Mouse (Mus musculus) intestine, postnatal 0 days (tissue): ENCODE measurements around the gene Cacna2d2. TPM values are rescaled to one million over a fixed set of nuclear protein-coding genes. Genes with fewer than 3 reads are reported as not detected.
A peak's percentile ranks its signal among the peaks of the same experiment; 100 is the strongest.

Source experiments
- ATAC-seq: fragments of 200-750 bp; cut with Nextera tagmentation; 2 replicates; pipeline ENCODE4 v1.8.0; 2017; ENCODE audit warnings: mild to moderate bottlenecking, moderate TSS enrichment, moderate library complexity
- H3K27ac ChIP-seq: fragments of 300-500 bp; sonication (generic); 2 replicates; pipeline ENCODE4 v1.5.1; 2014; ENCODE audit warnings: mild to moderate bottlenecking, low read depth, low read length, moderate library complexity
- H3K27me3 ChIP-seq: fragments of 300-500 bp; sonication (generic); replicated peaks from 2 replicates; pipeline ENCODE4 v1.6.1; 2014; ENCODE audit warnings: low read length, mixed read lengths; ENCODE audit not compliant: control insufficient read depth, insufficient read depth
- H3K36me3 ChIP-seq: fragments of 300-500 bp; sonication (generic); 2 replicates; pipeline ENCODE4 v1.6.1; 2014; ENCODE audit warnings: mild to moderate bottlenecking, moderate library complexity; ENCODE audit not compliant: control insufficient read depth, insufficient read depth
- H3K4me1 ChIP-seq: fragments of 300-500 bp; sonication (generic); replicated peaks from 2 replicates; pipeline ENCODE4 v1.6.1; 2014; ENCODE audit warnings: antibody characterized with exemption, low read length, mixed read lengths; ENCODE audit not compliant: control insufficient read depth, insufficient read depth
- H3K4me2 ChIP-seq: fragments of 300-500 bp; sonication (generic); replicated peaks from 2 replicates; pipeline ENCODE4 v1.6.1; 2014; ENCODE audit warnings: low read depth, mild to moderate bottlenecking, moderate library complexity
- H3K4me3 ChIP-seq: fragments of 300-500 bp; sonication (generic); 2 replicates; pipeline ENCODE4 v1.5.1; 2014; ENCODE audit warnings: low read depth, low read length
- H3K9ac ChIP-seq: fragments of 300-500 bp; sonication (generic); 2 replicates; pipeline ENCODE4 v1.6.1; 2014; ENCODE audit warnings: mild to moderate bottlenecking, low read depth, low read length
- H3K9me3 ChIP-seq: fragments of 300-500 bp; sonication (generic); 2 replicates; pipeline ENCODE4 v1.6.1; 2016; ENCODE audit warnings: mixed run types; ENCODE audit not compliant: control insufficient read depth
- CTCF ChIP-seq: sonication (generic); IDR thresholded peaks from 2 replicates; pipeline ENCODE4 v1.5.1; 2016; ENCODE audit warnings: low read depth, mild to moderate bottlenecking, control low read depth, antibody characterized with exemption, moderate library complexity
- WGBS: fragments of 180-500 bp; shearing (Covaris S2); extraction: QIAGEN DNeasy Blood & Tissue Kit; methylation state at CpG from one replicate; pipeline ENCODE4 v1.1.7; 2014; 5-methylcytosine and 5-hydroxymethylcytosine counted together
- polyA plus RNA-seq: library from polyadenylated mRNA; unstranded; fragments of >200 nt; fragmentation: Nextera tagmentation; extraction: Ambion mirVana; gene quantifications from 2 replicates; pipeline ENCODE4 v1.2.1, GENCODE M21; 2015

Gene Cacna2d2
- 0.14 and 0.22 TPM in 2 replicates for polyA plus RNA-seq

DNA sequence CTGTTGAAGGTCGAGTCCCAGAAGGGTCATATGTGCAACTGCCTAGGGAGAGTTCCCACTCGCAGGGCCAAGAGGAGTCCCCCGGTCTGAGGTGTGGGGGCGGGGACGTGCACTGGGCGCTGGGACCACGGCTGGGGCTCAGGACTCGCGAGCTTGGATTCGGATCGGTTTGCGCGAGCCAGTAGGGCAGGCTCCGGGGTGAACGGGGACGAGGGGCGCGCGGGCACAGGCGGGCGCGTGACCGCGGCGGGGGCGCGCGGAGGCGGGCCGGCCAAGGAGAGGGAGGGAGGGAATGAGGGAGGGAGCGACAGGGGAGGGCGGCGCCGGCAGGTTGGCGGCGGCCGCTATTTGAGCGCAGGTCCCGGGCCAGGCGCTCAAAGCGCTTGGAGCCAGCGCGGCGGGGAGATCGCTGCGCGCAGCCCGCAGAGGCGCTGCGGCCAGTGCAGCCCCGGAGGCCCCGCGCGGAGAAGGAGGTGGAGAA, at the start of gene Cacna2d2:
TSS of gene Cacna2d2 (plus strand) at position 122 of the 481 bp plus-strand sequence.
- Histone ChIP-seq H3K9ac (no peak within 1 kb of the TSS), H3K27me3 (peaks cover 61% of the 10 kb centered on the region), H3K4me3 (peak within 1 kb of the TSS; percentile 54), H3K4me1 (no peaks in the 10 kb centered on the region), H3K27ac (no peak within 1 kb of the TSS), H3K9me3 (no peaks in the 10 kb centered on the region), H3K4me2 (peak within 1 kb of the TSS; percentile 94), H3K36me3 (no peaks in the 10 kb centered on the region)
- peak; percentile 57; the same call in 1 of the 2 replicates for ATAC-seq
- TF ChIP-seq CTCF = no peak
- under 1% methylated on average over 39 of the region's 54 CpGs for WGBS

DNA sequence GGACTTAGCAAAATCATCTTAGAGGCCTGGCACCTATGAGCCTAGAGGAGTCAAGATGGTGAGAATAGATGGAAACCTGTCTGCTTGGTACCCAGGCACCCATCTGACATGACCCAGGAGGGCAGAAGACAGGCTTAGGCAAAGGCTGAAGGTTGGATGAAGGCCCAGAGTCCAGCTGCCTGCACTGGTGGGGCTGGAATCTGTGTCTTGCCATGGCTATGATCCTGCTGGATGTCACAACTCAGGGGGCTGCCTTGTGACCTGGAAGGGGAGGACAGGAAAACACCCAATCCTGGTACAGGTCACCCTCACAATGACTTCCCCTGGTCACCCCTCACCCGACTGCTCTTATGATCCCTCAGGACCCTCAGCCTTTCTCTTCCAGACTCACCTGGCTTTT, 44.6 kb upstream of the Cacna2d2 start:
- Histone ChIP-seq H3K4me2 (no peak overlapping the region), H3K36me3 (no peaks in the 10 kb centered on the region), H3K27ac (no peak overlapping the region), H3K9me3 (no peaks in the 10 kb centered on the region), H3K27me3 (peaks cover 4% of the 10 kb centered on the region; the same call in 1 of the 2 replicates), H3K9ac (no peak overlapping the region), H3K4me3 (no peak overlapping the region), H3K4me1 (no peaks in the 10 kb centered on the region)
- 77% methylated on average over 1 of the region's 1 CpGs for WGBS
- TF ChIP-seq CTCF = no peak
- no peak for ATAC-seq

- H3K4me1 ChIP-seq = no peaks in the 10 kb centered on the region
- ATAC-seq = no peak
These were observed 43.3 kb upstream of the Cacna2d2 start for GRCm38 (mm10) chr9:107355870-107356765.

DNA sequence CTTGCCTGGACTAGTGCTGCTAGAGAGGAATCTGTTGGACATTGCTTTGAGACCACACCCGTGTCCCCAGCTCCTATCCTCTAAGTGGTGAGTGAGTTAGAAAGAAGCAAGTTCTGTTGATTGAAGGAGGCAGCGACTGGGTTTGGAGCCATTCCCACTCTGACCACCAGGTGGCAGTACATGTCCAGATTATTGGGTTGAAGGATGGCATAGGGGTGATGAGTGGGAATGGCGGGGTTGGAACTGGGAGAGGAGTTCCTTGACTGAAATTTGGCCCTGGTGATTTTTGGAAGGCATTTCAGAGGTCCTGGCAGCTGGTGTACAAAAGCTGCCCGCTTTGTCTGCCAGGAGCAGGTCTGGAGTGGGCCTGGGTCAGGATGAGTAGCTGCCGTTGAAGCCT, 41.8 kb upstream of the Cacna2d2 start:
- no peak overlapping the region for H3K9ac ChIP-seq
- no peaks in the 10 kb centered on the region for H3K4me1 ChIP-seq
- no peak overlapping the region for H3K4me2 ChIP-seq
- H3K9me3 ChIP-seq = no peaks in the 10 kb centered on the region
- no peak overlapping the region for H3K27ac ChIP-seq
- WGBS = 25% methylated on average over 5 of the region's 5 CpGs
- no peak overlapping the region for H3K4me3 ChIP-seq
- peak; percentile 92 for TF ChIP-seq CTCF
- H3K27me3 ChIP-seq = peaks cover 4% of the 10 kb centered on the region; the same call in 1 of the 2 replicates
- no peak for ATAC-seq
- no peaks in the 10 kb centered on the region for H3K36me3 ChIP-seq

More at GRCm38 (mm10) chr9:107355870-107356765, 43.3 kb upstream of the Cacna2d2 start:
- H3K27ac ChIP-seq = no peak overlapping the region
- no peak overlapping the region for H3K9ac ChIP-seq
- no peak overlapping the region for H3K4me3 ChIP-seq
- H3K9me3 ChIP-seq = no peaks in the 10 kb centered on the region
- WGBS = 42% methylated on average over 7 of the region's 7 CpGs
- H3K4me2 ChIP-seq = no peak overlapping the region
- no peaks in the 10 kb centered on the region for H3K36me3 ChIP-seq
- TF ChIP-seq CTCF = peak; percentile 74
- H3K27me3 ChIP-seq = peaks cover 4% of the 10 kb centered on the region; the same call in 1 of the 2 replicates

DNA sequence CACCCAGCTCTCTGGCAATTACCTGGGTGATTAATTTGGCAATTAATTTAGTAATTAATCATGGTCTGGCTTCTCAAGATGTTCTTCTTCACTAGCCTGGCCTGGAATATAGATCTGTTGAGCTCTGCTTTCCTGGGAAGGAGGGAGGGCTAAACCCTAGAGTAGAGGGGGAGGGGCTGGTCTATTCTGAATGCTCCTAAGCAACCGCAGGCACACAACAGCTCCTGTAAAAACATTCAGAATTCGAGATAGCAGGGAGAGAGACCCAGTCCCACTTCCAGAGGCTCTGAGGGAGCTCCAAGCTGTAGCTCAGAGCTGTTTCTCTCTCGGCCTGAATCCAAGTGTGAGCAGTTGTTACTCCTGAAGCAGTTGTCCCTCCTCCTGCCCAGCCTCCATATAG, 38.4 kb upstream of the Cacna2d2 start:
- no peak overlapping the region for H3K4me3 ChIP-seq
- WGBS = 27% methylated on average over 3 of the region's 3 CpGs
- no peaks in the 10 kb centered on the region for H3K9me3 ChIP-seq
- ATAC-seq = no peak
- H3K27ac ChIP-seq = no peak overlapping the region
- TF ChIP-seq CTCF = no peak
- no peaks in the 10 kb centered on the region for H3K36me3 ChIP-seq
- no peaks in the 10 kb centered on the region for H3K4me1 ChIP-seq
- no peak overlapping the region for H3K9ac ChIP-seq
- peaks cover 4% of the 10 kb centered on the region; the same call in 1 of the 2 replicates for H3K27me3 ChIP-seq
- H3K4me2 ChIP-seq = no peak overlapping the region

GRCm38 (mm10) chr9:107366644-107367043, 32.8 kb upstream of the Cacna2d2 start:
- Histone ChIP-seq H3K9me3 (no peaks in the 10 kb centered on the region), H3K27me3 (no peaks in the 10 kb centered on the region), H3K36me3 (no peaks in the 10 kb centered on the region), H3K9ac (no peak overlapping the region), H3K4me3 (no peak overlapping the region), H3K4me1 (no peaks in the 10 kb centered on the region), H3K27ac (no peak overlapping the region), H3K4me2 (no peak overlapping the region)
- ATAC-seq = no peak
- 6% methylated on average over 3 of the region's 3 CpGs for WGBS
- peak; percentile 92 for TF ChIP-seq CTCF
